Mouse (Mus musculus): Measurements from ENCODE around the gene Olfr1034. TPM values are rescaled to one million over a fixed set of nuclear protein-coding genes. Genes with fewer than 3 reads are reported as not detected.

Olfr1034 gene
- polyA plus RNA-seq, 1 experiment from 2014 or later = not detected

DNA sequence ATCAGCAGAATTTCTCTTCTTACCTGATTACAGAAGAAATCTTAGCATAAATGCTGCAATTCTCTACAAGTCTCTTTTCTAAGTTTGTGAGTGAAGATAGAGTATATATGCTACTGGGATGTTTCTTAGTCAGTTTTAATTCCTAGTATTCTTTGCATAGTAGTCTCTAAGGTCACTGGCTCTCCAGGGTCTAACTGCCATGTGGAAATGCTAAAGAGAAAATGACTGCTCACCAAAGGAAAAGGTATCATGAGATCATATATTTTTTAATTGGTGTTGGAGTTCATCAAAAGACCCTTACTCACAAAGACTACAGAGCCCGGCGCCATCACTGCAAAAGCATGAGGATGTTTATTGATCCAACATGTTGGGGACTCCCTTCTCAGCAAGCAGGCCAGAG, 41.6 kb downstream of the Olfr1034 start, which contains the start of gene Olfr1037:
TSS of gene Olfr1037 (minus strand) at position 101 of the 400 bp plus-strand sequence.
- no peak within 1 kb of the TSS for H3K4me3 ChIP-seq (ENCODE audit: low read depth, low read length)
- no peak within 1 kb of the TSS for H3K9ac ChIP-seq (ENCODE audit: low read length)
- no peaks in the 10 kb centered on the region for H3K27me3 ChIP-seq (ENCODE audit: control insufficient read depth, insufficient read depth, low read length)
- H3K9me3 ChIP-seq (ENCODE audit: control insufficient read depth, low read length) = no peaks in the 10 kb centered on the region
- H3K4me2 ChIP-seq (ENCODE audit: low read depth, low read length, severe bottlenecking) = no peak within 1 kb of the TSS
- no peaks in the 10 kb centered on the region for H3K36me3 ChIP-seq (ENCODE audit: control insufficient read depth, insufficient read depth, low read length)
- H3K4me1 ChIP-seq (replicated peaks; ENCODE audit: control insufficient read depth, insufficient read depth, low read length) = no peaks in the 10 kb centered on the region
- 83% methylated on average over 2 of the region's 2 CpGs for WGBS
- H3K27ac ChIP-seq (ENCODE audit: low read depth, low read length) = no peak within 1 kb of the TSS
- ATAC-seq (replicated peaks; ENCODE audit: low FRiP score) = no peak
- no peak for DNase-seq (ENCODE audit: low spot score)

Other genes starting within 250 kb of the Olfr1034 start
- gene Olfr1016, start 243.3 kb upstream of the Olfr1034 start, polyA plus RNA-seq (2014; fragmentation: Nextera tagmentation; extraction: Ambion mirVana) = not detected in 2 replicates
- gene Olfr1018, start 227.4 kb upstream of the Olfr1034 start, polyA plus RNA-seq (2014; fragmentation: Nextera tagmentation; extraction: Ambion mirVana) = not detected in 2 replicates
- gene Olfr1019, start 200.4 kb upstream of the Olfr1034 start, polyA plus RNA-seq (2014; fragmentation: Nextera tagmentation; extraction: Ambion mirVana) = not detected in 2 replicates
- not detected in 2 replicates for gene Olfr1020, start 198.8 kb upstream of the Olfr1034 start, polyA plus RNA-seq (2014; fragmentation: Nextera tagmentation; extraction: Ambion mirVana)
- not detected in 2 replicates for gene Olfr1022, start 177.3 kb upstream of the Olfr1034 start, polyA plus RNA-seq (2014; fragmentation: Nextera tagmentation; extraction: Ambion mirVana)
- gene Olfr1023, start 160.2 kb upstream of the Olfr1034 start, polyA plus RNA-seq (2014; fragmentation: Nextera tagmentation; extraction: Ambion mirVana) = not detected in 2 replicates
- gene Olfr1024, start 140.8 kb upstream of the Olfr1034 start, polyA plus RNA-seq (2014; fragmentation: Nextera tagmentation; extraction: Ambion mirVana) = not detected in 2 replicates
- gene Olfr1025-ps1, start 130.7 kb upstream of the Olfr1034 start, polyA plus RNA-seq (2014; fragmentation: Nextera tagmentation; extraction: Ambion mirVana) = not detected in 2 replicates
- gene Olfr1026, start 124.3 kb upstream of the Olfr1034 start, polyA plus RNA-seq (2014; fragmentation: Nextera tagmentation; extraction: Ambion mirVana) = not detected in 2 replicates
- gene Olfr1028, start 95.4 kb upstream of the Olfr1034 start, polyA plus RNA-seq (2014; fragmentation: Nextera tagmentation; extraction: Ambion mirVana) = not detected in 2 replicates
- gene Olfr1029, start 72.0 kb upstream of the Olfr1034 start, polyA plus RNA-seq (2014; fragmentation: Nextera tagmentation; extraction: Ambion mirVana) = not detected in 2 replicates
- gene Olfr1030, start 66.6 kb upstream of the Olfr1034 start, polyA plus RNA-seq (2014; fragmentation: Nextera tagmentation; extraction: Ambion mirVana) = not detected in 2 replicates
- gene Olfr1031, start 55.6 kb upstream of the Olfr1034 start, polyA plus RNA-seq (2014; fragmentation: Nextera tagmentation; extraction: Ambion mirVana) = not detected in 2 replicates
- not detected in 2 replicates for gene Olfr1032, start 40.3 kb upstream of the Olfr1034 start, polyA plus RNA-seq (2014; fragmentation: Nextera tagmentation; extraction: Ambion mirVana)
- not detected in 2 replicates for gene Olfr1033, start 25.2 kb upstream of the Olfr1034 start, polyA plus RNA-seq (2014; fragmentation: Nextera tagmentation; extraction: Ambion mirVana)
- gene Olfr1036, start 28.1 kb downstream of the Olfr1034 start, polyA plus RNA-seq (2014; fragmentation: Nextera tagmentation; extraction: Ambion mirVana) = not detected in 2 replicates
- gene Olfr1037, start 41.5 kb downstream of the Olfr1034 start, polyA plus RNA-seq (2014; fragmentation: Nextera tagmentation; extraction: Ambion mirVana) = not detected in 2 replicates
- not detected in 2 replicates for gene Olfr1039, start 90.1 kb downstream of the Olfr1034 start, polyA plus RNA-seq (2014; fragmentation: Nextera tagmentation; extraction: Ambion mirVana)
- gene Olfr1040, start 100.9 kb downstream of the Olfr1034 start, polyA plus RNA-seq (2014; fragmentation: Nextera tagmentation; extraction: Ambion mirVana) = not detected in 2 replicates
- gene Olfr1042, start 116.0 kb downstream of the Olfr1034 start, polyA plus RNA-seq (2014; fragmentation: Nextera tagmentation; extraction: Ambion mirVana) = not detected in 2 replicates
- gene Olfr1043, start 121.7 kb downstream of the Olfr1034 start, polyA plus RNA-seq (2014; fragmentation: Nextera tagmentation; extraction: Ambion mirVana) = not detected in 2 replicates
- not detected in 2 replicates for gene Olfr1044, start 132.0 kb downstream of the Olfr1034 start, polyA plus RNA-seq (2014; fragmentation: Nextera tagmentation; extraction: Ambion mirVana)
- not detected in 2 replicates for gene Olfr52, start 139.8 kb downstream of the Olfr1034 start, polyA plus RNA-seq (2014; fragmentation: Nextera tagmentation; extraction: Ambion mirVana)
- gene Olfr1045, start 157.1 kb downstream of the Olfr1034 start, polyA plus RNA-seq (2014; fragmentation: Nextera tagmentation; extraction: Ambion mirVana) = not detected in 2 replicates
- gene Olfr1046, start 173.5 kb downstream of the Olfr1034 start, polyA plus RNA-seq (2014; fragmentation: Nextera tagmentation; extraction: Ambion mirVana) = not detected in 2 replicates
- not detected in 2 replicates for gene Olfr1047, start 185.5 kb downstream of the Olfr1034 start, polyA plus RNA-seq (2014; fragmentation: Nextera tagmentation; extraction: Ambion mirVana)
- not detected in 2 replicates for gene Olfr1048, start 194.4 kb downstream of the Olfr1034 start, polyA plus RNA-seq (2014; fragmentation: Nextera tagmentation; extraction: Ambion mirVana)
- gene Olfr1049, start 212.5 kb downstream of the Olfr1034 start, polyA plus RNA-seq (2014; fragmentation: Nextera tagmentation; extraction: Ambion mirVana) = not detected in 2 replicates
- gene Olfr1051, start 233.2 kb downstream of the Olfr1034 start, polyA plus RNA-seq (2014; fragmentation: Nextera tagmentation; extraction: Ambion mirVana) = not detected in 2 replicates
- gene Olfr1052, start 246.6 kb downstream of the Olfr1034 start, polyA plus RNA-seq (2014; fragmentation: Nextera tagmentation; extraction: Ambion mirVana) = not detected in 2 replicates